Mouse (Mus musculus) Muller cell, postnatal 12 days (primary cell): ENCODE results near the gene Zfp503.

Experiments
- DNase-seq: peaks from one replicate; pipeline ENCODE4 v3.0.0-alpha.2; 2015; ENCODE audit errors: inconsistent ontology term

Gene Zfp503

GRCm38 (mm10) chr14:21989291-21989913 lies at the start of gene Zfp503:
Zfp503 (minus strand) TSS chr14:21989601.
- peak; percentile 54 for DNase-seq

GRCm38 (mm10) chr14:22037498-22038131 lies 48.2 kb upstream of the Zfp503 start:
- DNase-seq, result peak; percentile 4

- DNase-seq, result peak; percentile 14
Observed at GRCm38 (mm10) chr14:22036802-22037497, 47.5 kb upstream of the Zfp503 start.

GRCm38 (mm10) chr14:22036338-22036737 lies 46.9 kb upstream of the Zfp503 start:
- DNase-seq, result no peak

DNA sequence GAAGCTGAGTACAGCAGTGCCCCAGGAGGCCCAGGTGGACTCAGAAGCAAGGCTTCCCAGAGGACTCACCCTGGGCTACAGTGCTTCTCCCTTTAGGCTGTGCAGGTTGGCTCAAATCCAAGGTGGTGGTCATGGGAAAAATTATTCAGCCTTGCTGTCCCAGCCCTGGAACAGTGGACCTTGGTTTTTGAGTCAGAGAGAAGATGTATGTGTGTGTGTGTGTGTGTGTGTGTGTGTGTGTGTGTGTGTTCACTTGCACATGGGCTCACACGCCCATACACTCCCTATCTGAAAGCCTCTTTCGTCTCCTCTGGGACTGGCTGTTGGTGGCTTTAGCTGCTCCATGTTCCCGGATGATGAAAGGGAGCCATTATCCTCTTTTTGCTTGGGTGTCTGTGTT lies 46.5 kb upstream of the Zfp503 start:
- peak; percentile 26 for DNase-seq

- no peak for DNase-seq
Observed at GRCm38 (mm10) chr14:22023533-22023932, 34.1 kb upstream of the Zfp503 start.

- DNase-seq, result peak; percentile 31
Observed at GRCm38 (mm10) chr14:22020885-22021284, 31.5 kb upstream of the Zfp503 start.

DNA sequence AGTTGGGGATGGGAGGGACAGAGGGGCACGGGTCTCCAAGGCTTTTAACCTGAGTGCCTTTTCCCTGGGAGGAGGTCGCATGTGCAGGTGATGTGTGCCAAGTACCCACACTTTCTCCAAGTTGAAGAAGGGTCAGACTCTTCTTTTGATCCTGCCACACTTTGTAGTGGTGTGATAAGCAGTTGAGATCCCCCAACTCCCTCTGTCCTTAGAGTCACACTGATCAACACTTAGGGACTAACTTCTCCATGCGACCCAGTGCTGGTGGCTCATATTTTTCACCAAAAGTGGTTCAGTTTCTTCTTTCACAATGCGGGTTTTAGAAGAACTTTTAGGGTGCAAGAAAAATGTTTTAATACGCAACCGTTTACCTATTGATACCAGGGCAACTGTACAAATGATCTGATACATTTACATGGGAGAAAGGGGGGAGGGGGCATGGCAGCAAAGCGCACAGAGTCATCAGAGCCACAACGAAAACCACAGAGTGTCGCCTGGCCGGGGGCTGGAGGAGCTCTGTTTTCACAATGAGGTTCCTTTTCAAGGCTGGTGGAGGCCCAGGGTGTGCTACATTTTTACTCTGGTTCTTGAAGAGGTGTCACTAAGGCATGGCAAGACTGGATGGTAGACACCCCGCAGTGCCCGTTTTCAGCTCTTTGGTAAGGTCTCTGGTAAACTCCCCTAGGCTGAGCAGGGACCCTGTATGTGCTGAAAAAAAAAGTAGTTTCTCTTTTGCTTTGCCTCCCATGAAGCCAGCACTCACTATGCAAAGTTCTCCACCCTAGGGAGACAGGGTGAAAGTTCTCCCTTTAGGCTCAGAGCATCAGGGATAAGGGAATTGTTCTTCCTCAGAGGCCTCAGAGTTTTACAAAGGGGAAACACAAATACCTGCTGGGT lies 30.8 kb upstream of the Zfp503 start:
- peak; percentile 3 for DNase-seq

GRCm38 (mm10) chr14:22019252-22019948 lies 30.0 kb upstream of the Zfp503 start, which contains the start of gene Lrmda:
Lrmda (plus strand) TSS chr14:22019712.
- peak; percentile 63 for DNase-seq

- DNase-seq, result no peak
Observed at GRCm38 (mm10) chr14:22017011-22017410, 27.6 kb upstream of the Zfp503 start.

- DNase-seq, result no peak
Observed at GRCm38 (mm10) chr14:22014781-22015180, 25.4 kb upstream of the Zfp503 start.

- no peak for DNase-seq
Observed at GRCm38 (mm10) chr14:22014315-22014714, 24.9 kb upstream of the Zfp503 start.

- DNase-seq, result no peak
Observed at GRCm38 (mm10) chr14:22007006-22007405, 17.6 kb upstream of the Zfp503 start.

GRCm38 (mm10) chr14:22004943-22005342 lies 15.5 kb upstream of the Zfp503 start:
- peak; percentile 47 for DNase-seq

- DNase-seq, result no peak
Observed at GRCm38 (mm10) chr14:22003631-22004030, 14.2 kb upstream of the Zfp503 start.

- DNase-seq, result no peak
Observed at GRCm38 (mm10) chr14:22003231-22003630, 13.8 kb upstream of the Zfp503 start.

- DNase-seq, result no peak
Observed at GRCm38 (mm10) chr14:21999588-21999987, 10.2 kb upstream of the Zfp503 start.

- DNase-seq, result peak; percentile 64
Observed at GRCm38 (mm10) chr14:21995031-21995754, 5.8 kb upstream of the Zfp503 start.

GRCm38 (mm10) chr14:21994061-21994990 lies 4.9 kb upstream of the Zfp503 start:
- DNase-seq, result no peak
